15 mouse cellular contexts compared by ENCODE assay signal in genomic region chr8:125868552-125868951, GRCm38 (mm10). TPM values are rescaled to one million over a fixed set of nuclear protein-coding genes. Genes with fewer than 3 reads are reported as not detected.
DNase-seq lines count a peak whose midpoint lies in the region; ATAC-seq and TF ChIP-seq lines count a peak whose summit lies in the region.
"Had no signal": no experiment of that assay in that cellular context is flagged by ENCODE, and none has a peak within 500 bp of the region (broad histone marks: within the 10 kb centered on the region; RNA-seq: fewer than 3 reads in every experiment).

No protein-coding gene starts in this region.

- no peak overlapping the region for H3K9ac ChIP-seq in lung, postnatal 0 days (replicated peaks; ENCODE audit: low read depth)
- no peak overlapping the region for H3K9ac ChIP-seq in ES-Bruce4 (ENCODE audit: low read depth, poor library complexity, severe bottlenecking)
- H3K9ac ChIP-seq in neural tube, embryonic 15.5 days (replicated peaks), result no peak overlapping the region
- H3K9ac ChIP-seq in forebrain, embryonic 13.5 days, result no peak overlapping the region
- H3K9ac ChIP-seq: hindbrain, embryonic 13.5 days; kidney, embryonic 15.5 days; liver, embryonic 15.5 days had no signal

- no peaks in the 10 kb centered on the region for H3K9me3 ChIP-seq in heart, embryonic 10.5 days
- H3K9me3 ChIP-seq in lung, postnatal 0 days (ENCODE audit: low read length), result no peaks in the 10 kb centered on the region
- no peaks in the 10 kb centered on the region for H3K9me3 ChIP-seq in ES-Bruce4 (replicated peaks; ENCODE audit: control insufficient read depth, insufficient read depth, low read length, poor library complexity, severe bottlenecking)
- no peaks in the 10 kb centered on the region for H3K9me3 ChIP-seq in neural tube, embryonic 15.5 days (replicated peaks)
- H3K9me3 ChIP-seq in forebrain, embryonic 13.5 days (replicated peaks), result no peaks in the 10 kb centered on the region
- H3K9me3 ChIP-seq: hindbrain, embryonic 13.5 days; kidney, embryonic 15.5 days; liver, embryonic 15.5 days had no signal

- TF ChIP-seq CTCF in lung, postnatal 0 days (IDR thresholded peaks at IDR 0.05), result peak; percentile 53
- TF ChIP-seq CTCF in ES-Bruce4 (IDR thresholded peaks at IDR 0.05; ENCODE audit: low read depth, low read length), result peak; percentile 58
- peak; percentile 26; the same call in 1 of the 2 replicates for TF ChIP-seq CTCF in bone marrow macrophage, adult 2 months (IDR thresholded peaks at IDR 0.05; ENCODE audit: low read depth, low read length)

- no peak overlapping the region for H3K4me3 ChIP-seq in heart, embryonic 10.5 days
- H3K4me3 ChIP-seq in lung, postnatal 0 days (ENCODE audit: low read depth, low read length), result no peak overlapping the region
- no peak overlapping the region for H3K4me3 ChIP-seq in ES-Bruce4 (ENCODE audit: low read depth, low read length)
- H3K4me3 ChIP-seq in bone marrow macrophage, adult 2 months (ENCODE audit: insufficient read depth, low read length), result no peak overlapping the region
- no peak overlapping the region for H3K4me3 ChIP-seq in neural tube, embryonic 15.5 days (replicated peaks)
- no peak overlapping the region for H3K4me3 ChIP-seq in forebrain, embryonic 13.5 days
- H3K4me3 ChIP-seq: hindbrain, embryonic 13.5 days; kidney, embryonic 15.5 days; liver, embryonic 15.5 days had no signal

- TF ChIP-seq POLR2A in ES-Bruce4 (IDR thresholded peaks at IDR 0.05; ENCODE audit: insufficient read depth, low read length), result no peak
- no peak for TF ChIP-seq POLR2A in bone marrow macrophage, adult 2 months (IDR thresholded peaks at IDR 0.05; ENCODE audit: borderline replicate concordance, low read depth, low read length)

- no peak overlapping the region for H3K4me2 ChIP-seq in lung, postnatal 0 days (replicated peaks; ENCODE audit: low read depth, low read length)
- H3K4me2 ChIP-seq in neural tube, embryonic 15.5 days, result no peak overlapping the region
- no peak overlapping the region for H3K4me2 ChIP-seq in forebrain, embryonic 13.5 days
- H3K4me2 ChIP-seq: heart, embryonic 11.5 days; hindbrain, embryonic 13.5 days; kidney, embryonic 15.5 days; liver, embryonic 15.5 days had no signal

- H3K27ac ChIP-seq in heart, embryonic 10.5 days, result peak overlapping the region; percentile 69
- no peak overlapping the region for H3K27ac ChIP-seq in lung, postnatal 0 days (ENCODE audit: low read length)
- H3K27ac ChIP-seq in ES-Bruce4 (ENCODE audit: insufficient read depth, low read length), result no peak overlapping the region
- H3K27ac ChIP-seq in bone marrow macrophage, adult 2 months (ENCODE audit: insufficient read depth, low read depth, low read length), result no peak overlapping the region
- H3K27ac ChIP-seq in neural tube, embryonic 15.5 days (replicated peaks), result no peak overlapping the region
- no peak overlapping the region for H3K27ac ChIP-seq in forebrain, embryonic 13.5 days
- H3K27ac ChIP-seq: hindbrain, embryonic 13.5 days; kidney, embryonic 15.5 days; liver, embryonic 15.5 days had no signal

- no peak for TF ChIP-seq EP300 in lung, postnatal 0 days (IDR thresholded peaks at IDR 0.05)
- TF ChIP-seq EP300 in ES-Bruce4 (IDR thresholded peaks at IDR 0.05; ENCODE audit: insufficient read depth, low read depth, low read length), result no peak

- ATAC-seq in lung, postnatal 0 days, result no peak
- ATAC-seq in neural tube, embryonic 15.5 days (ENCODE audit: low FRiP score), result no peak
- ATAC-seq in forebrain, embryonic 13.5 days, result no peak

- DNase-seq in heart, embryonic 10.5 days (ENCODE audit: low spot score), result no peak
- no peak for DNase-seq in heart, adult 8-10 months (ENCODE audit: low spot score)
- DNase-seq in lung, postnatal 0 days (ENCODE audit: low spot score), result peak; percentile 21
- no peak for DNase-seq in lung, postnatal 14 days
- DNase-seq: thymus, postnatal 25 days had no signal

- H3K27me3 ChIP-seq in heart, embryonic 10.5 days (ENCODE audit: insufficient read depth, poor library complexity, severe bottlenecking), result no peaks in the 10 kb centered on the region
- no peaks in the 10 kb centered on the region; the same call in 1 of the 2 replicates for H3K27me3 ChIP-seq in lung, postnatal 0 days (replicated peaks; ENCODE audit: insufficient read depth, low read length)
- H3K27me3 ChIP-seq in ES-Bruce4 (ENCODE audit: control insufficient read depth, insufficient read depth, low read length, poor library complexity, severe bottlenecking), result no peaks in the 10 kb centered on the region
- H3K27me3 ChIP-seq in neural tube, embryonic 15.5 days (replicated peaks), result no peaks in the 10 kb centered on the region
- no peaks in the 10 kb centered on the region for H3K27me3 ChIP-seq in forebrain, embryonic 13.5 days
- H3K27me3 ChIP-seq: kidney, embryonic 15.5 days; liver, embryonic 15.5 days had no signal

- no peaks in the 10 kb centered on the region for H3K36me3 ChIP-seq in heart, embryonic 10.5 days
- no peaks in the 10 kb centered on the region for H3K36me3 ChIP-seq in lung, postnatal 0 days (ENCODE audit: insufficient read depth, low read length)
- H3K36me3 ChIP-seq in ES-Bruce4 (ENCODE audit: control insufficient read depth, insufficient read depth, low read length, poor library complexity, severe bottlenecking), result no peaks in the 10 kb centered on the region
- no peaks in the 10 kb centered on the region for H3K36me3 ChIP-seq in neural tube, embryonic 15.5 days
- H3K36me3 ChIP-seq in forebrain, embryonic 13.5 days (ENCODE audit: poor library complexity, severe bottlenecking), result no peaks in the 10 kb centered on the region
- H3K36me3 ChIP-seq: kidney, embryonic 15.5 days; liver, embryonic 15.5 days had no signal

- H3K4me1 ChIP-seq in heart, embryonic 10.5 days, result peaks cover 43% of the 10 kb centered on the region
- H3K4me1 ChIP-seq in lung, postnatal 0 days (ENCODE audit: insufficient read depth, low read depth, low read length), result peaks cover 6% of the 10 kb centered on the region; the same call in 1 of the 2 replicates
- no peaks in the 10 kb centered on the region for H3K4me1 ChIP-seq in ES-Bruce4 (ENCODE audit: control insufficient read depth, insufficient read depth, low read length)
- peaks cover 6% of the 10 kb centered on the region for H3K4me1 ChIP-seq in bone marrow macrophage, adult 2 months (ENCODE audit: control insufficient read depth, insufficient read depth, low read length)
- H3K4me1 ChIP-seq in neural tube, embryonic 15.5 days, result peaks cover 7% of the 10 kb centered on the region
- peaks cover 14% of the 10 kb centered on the region for H3K4me1 ChIP-seq in forebrain, embryonic 13.5 days

- WGBS in heart, embryonic 10.5 days, result 38% methylated on average over 7 of the region's 7 CpGs
- WGBS in lung, postnatal 0 days, result 52% methylated on average over 7 of the region's 7 CpGs
- WGBS in neural tube, embryonic 15.5 days, result 66% methylated on average over 7 of the region's 7 CpGs
- WGBS in forebrain, embryonic 13.5 days, result 86% methylated on average over 7 of the region's 7 CpGs

RNA-seq across cellular contexts. Expression of gene Pcnx2, which starts 29.6 kb away (rescaled TPM):
- polyA plus RNA-seq in heart, embryonic 10.5 days (2016; fragmentation: Nextera tagmentation; extraction: Ambion mirVana), result 0.17 and 0.44 TPM in 2 replicates
- total RNA-seq in heart, adult 8-10 months (2022), result under 1 TPM; 0.49 to 0.90 (median 0.64) TPM
- polyA plus RNA-seq in lung, postnatal 0 days (2015; fragmentation: Nextera tagmentation; extraction: Ambion mirVana), result 0.18 and 0.31 TPM in 2 replicates
- 0.45 and 0.68 TPM in 2 replicates for polyA plus RNA-seq in ES-Bruce4 (2011; ENCODE audit: insufficient read depth, insufficient read length, low read depth, missing spikeins)
- not detected in 2 replicates for polyA plus RNA-seq in bone marrow macrophage, adult 2 months (2012; ENCODE audit: insufficient read depth, insufficient read length, missing spikeins)
- polyA plus RNA-seq in neural tube, embryonic 15.5 days (2015; fragmentation: Nextera tagmentation; extraction: Ambion mirVana), result 3.6 and 4.8 TPM in 2 replicates
- polyA plus RNA-seq in forebrain, embryonic 13.5 days (2015; fragmentation: Nextera tagmentation; extraction: Ambion mirVana), result 2.1 and 2.5 TPM in 2 replicates
- total RNA-seq: common myeloid progenitor, adult 5-6 weeks; megakaryocyte-erythroid progenitor cell, adult 5-6 weeks had no signal

RNA-seq across cellular contexts. Expression of gene Map3k21, which starts 41.7 kb away (rescaled TPM):
- 0.09 and 0.15 TPM in 2 replicates for polyA plus RNA-seq in heart, embryonic 10.5 days (2016; fragmentation: Nextera tagmentation; extraction: Ambion mirVana)
- total RNA-seq in heart, adult 8-10 months (2022), result 1 to 10 TPM in 3 of 4 experiments, under 1 TPM in 1; 0.78 to 2.1 (median 1.2) TPM
- polyA plus RNA-seq in lung, postnatal 0 days (2015; fragmentation: Nextera tagmentation; extraction: Ambion mirVana), result 0.74 and 0.76 TPM in 2 replicates
- polyA plus RNA-seq in ES-Bruce4 (2011; ENCODE audit: insufficient read depth, insufficient read length, low read depth, missing spikeins), result 0.24 and 0.30 TPM in 2 replicates
- polyA plus RNA-seq in bone marrow macrophage, adult 2 months (2012; ENCODE audit: insufficient read depth, insufficient read length, missing spikeins), result not detected in 2 replicates
- polyA plus RNA-seq in neural tube, embryonic 15.5 days (2015; fragmentation: Nextera tagmentation; extraction: Ambion mirVana), result 0.59 and 0.86 TPM in 2 replicates
- polyA plus RNA-seq in forebrain, embryonic 13.5 days (2015; fragmentation: Nextera tagmentation; extraction: Ambion mirVana), result 0.08 and 0.10 TPM in 2 replicates
- total RNA-seq: common myeloid progenitor, adult 5-6 weeks; megakaryocyte-erythroid progenitor cell, adult 5-6 weeks had no signal
